Mouse (Mus musculus) neural tube, embryonic 12.5 days (tissue): ENCODE measurements at regions not wholly inside any gene's neighbourhood (a gene's known extent, or its start where the extent isn't known, plus 50 kb on each side); places are given as distances from the start of the nearest gene placed in this dataset.
A peak's percentile ranks its signal among the peaks of the same experiment; 100 is the strongest.

Source experiments
- ATAC-seq: fragments of 200-750 bp; cut with Nextera tagmentation; 2 replicates; pipeline ENCODE4 v1.8.0; 2017; ENCODE audit warnings: low read depth, mild to moderate bottlenecking, moderate TSS enrichment, moderate library complexity; ENCODE audit not compliant: low FRiP score
- H3K27ac ChIP-seq: fragments of 300-500 bp; sonication (generic); 2 replicates; pipeline ENCODE4 v1.5.1; 2016
- H3K27me3 ChIP-seq: fragments of 300-500 bp; sonication (generic); replicated peaks from 2 replicates; pipeline ENCODE4 v1.6.1; 2016; ENCODE audit warnings: mild to moderate bottlenecking
- H3K36me3 ChIP-seq: fragments of 300-500 bp; sonication (generic); 2 replicates; pipeline ENCODE4 v1.6.1; 2016; ENCODE audit warnings: mild to moderate bottlenecking
- H3K4me1 ChIP-seq: fragments of 300-500 bp; sonication (generic); 2 replicates; pipeline ENCODE4 v1.6.1; 2016
- H3K4me2 ChIP-seq: fragments of 300-500 bp; sonication (generic); replicated peaks from 2 replicates; pipeline ENCODE4 v1.6.1; 2016; ENCODE audit warnings: mild to moderate bottlenecking
- H3K4me3 ChIP-seq: fragments of 300-500 bp; sonication (generic); 2 replicates; pipeline ENCODE4 v1.5.1; 2016
- H3K9ac ChIP-seq: fragments of 300-500 bp; sonication (generic); 2 replicates; pipeline ENCODE4 v1.6.1; 2016; ENCODE audit warnings: mild to moderate bottlenecking
- H3K9me3 ChIP-seq: fragments of 300-500 bp; sonication (generic); 2 replicates; pipeline ENCODE4 v1.6.1; 2016; ENCODE audit warnings: mild to moderate bottlenecking
- WGBS: fragments of 180-500 bp; shearing (Covaris S2); methylation state at CpG from one replicate; pipeline ENCODE4 v1.1.7; 2016; 5-methylcytosine and 5-hydroxymethylcytosine counted together

- H3K9ac ChIP-seq: no peak overlapping the region
- no peak overlapping the region for H3K4me2 ChIP-seq
- no peaks in the 10 kb centered on the region for H3K36me3 ChIP-seq
- 71% methylated on average over 15 of the region's 15 CpGs for WGBS
- no peak overlapping the region for H3K4me3 ChIP-seq
- no peaks in the 10 kb centered on the region for H3K9me3 ChIP-seq
- no peaks in the 10 kb centered on the region; the same call in 1 of the 2 replicates for H3K4me1 ChIP-seq
- no peaks in the 10 kb centered on the region for H3K27me3 ChIP-seq
- H3K27ac ChIP-seq: no peak overlapping the region
- ATAC-seq: no peak
Measured at GRCm38 (mm10) chr5:149338016-149338696, 73.4 kb upstream of the Medag start.

GRCm38 (mm10) chr5:149338697-149339078 lies 72.9 kb upstream of the Medag start:
- Histone ChIP-seq H3K9me3 (no peaks in the 10 kb centered on the region), H3K4me2 (no peak overlapping the region), H3K27ac (no peak overlapping the region), H3K36me3 (no peaks in the 10 kb centered on the region), H3K27me3 (no peaks in the 10 kb centered on the region), H3K4me3 (no peak overlapping the region), H3K9ac (no peak overlapping the region), H3K4me1 (no peaks in the 10 kb centered on the region; the same call in 1 of the 2 replicates)
- 69% methylated on average over 5 of the region's 5 CpGs for WGBS
- no peak for ATAC-seq

- no peaks in the 10 kb centered on the region for H3K27me3 ChIP-seq
- WGBS: 85% methylated on average over 7 of the region's 7 CpGs
- no peak overlapping the region for H3K9ac ChIP-seq
- H3K4me2 ChIP-seq: no peak overlapping the region
- H3K4me1 ChIP-seq: no peaks in the 10 kb centered on the region; the same call in 1 of the 2 replicates
- no peaks in the 10 kb centered on the region for H3K36me3 ChIP-seq
- H3K4me3 ChIP-seq: no peak overlapping the region
- ATAC-seq: no peak
- H3K27ac ChIP-seq: no peak overlapping the region
- no peaks in the 10 kb centered on the region for H3K9me3 ChIP-seq
Measured at GRCm38 (mm10) chr5:149340361-149340760, 71.2 kb upstream of the Medag start.

- Histone ChIP-seq H3K4me1 (no peaks in the 10 kb centered on the region), H3K27me3 (no peaks in the 10 kb centered on the region), H3K9ac (no peak overlapping the region), H3K36me3 (no peaks in the 10 kb centered on the region), H3K27ac (no peak overlapping the region), H3K4me3 (no peak overlapping the region), H3K4me2 (no peak overlapping the region), H3K9me3 (no peaks in the 10 kb centered on the region)
- no peak for ATAC-seq
- WGBS: 74% methylated on average over 6 of the region's 6 CpGs
Measured at GRCm38 (mm10) chr5:149341461-149341860, 70.1 kb upstream of the Medag start.

GRCm38 (mm10) chr5:149343610-149344527 lies 67.7 kb upstream of the Medag start:
- Histone ChIP-seq H3K4me2 (no peak overlapping the region), H3K27me3 (no peaks in the 10 kb centered on the region), H3K4me1 (no peaks in the 10 kb centered on the region), H3K9ac (no peak overlapping the region), H3K27ac (no peak overlapping the region), H3K9me3 (no peaks in the 10 kb centered on the region), H3K36me3 (no peaks in the 10 kb centered on the region), H3K4me3 (no peak overlapping the region)
- whole genome bisulfite sequencing: 91% methylated on average over 21 of the region's 21 CpGs
- ATAC-seq: no peak

- H3K36me3 ChIP-seq: no peaks in the 10 kb centered on the region
- no peak overlapping the region for H3K4me2 ChIP-seq
- no peak overlapping the region for H3K27ac ChIP-seq
- no peak overlapping the region for H3K4me3 ChIP-seq
- no peaks in the 10 kb centered on the region for H3K27me3 ChIP-seq
- H3K4me1 ChIP-seq: no peaks in the 10 kb centered on the region
- H3K9me3 ChIP-seq: no peaks in the 10 kb centered on the region
- no peak for ATAC-seq
- no peak overlapping the region for H3K9ac ChIP-seq
- 84% methylated on average over 4 of the region's 4 CpGs for WGBS
Measured at GRCm38 (mm10) chr5:149344528-149344855, 67.1 kb upstream of the Medag start.

GRCm38 (mm10) chr5:149345161-149345560 lies 66.4 kb upstream of the Medag start:
- Histone ChIP-seq H3K27ac (no peak overlapping the region), H3K9ac (no peak overlapping the region), H3K27me3 (no peaks in the 10 kb centered on the region), H3K9me3 (no peaks in the 10 kb centered on the region), H3K4me3 (no peak overlapping the region), H3K4me2 (no peak overlapping the region), H3K4me1 (no peaks in the 10 kb centered on the region), H3K36me3 (no peaks in the 10 kb centered on the region)
- ATAC-seq: no peak
- 89% methylated on average over 6 of the region's 6 CpGs for WGBS

GRCm38 (mm10) chr5:149349685-149350084 lies 61.9 kb upstream of the Medag start:
- 55% methylated on average over 8 of the region's 8 CpGs for WGBS
- ATAC-seq: no peak

GRCm38 (mm10) chr5:149353039-149353655 lies 58.4 kb upstream of the Medag start:
- H3K9ac ChIP-seq: no peak overlapping the region
- no peaks in the 10 kb centered on the region for H3K9me3 ChIP-seq
- H3K4me2 ChIP-seq: peak overlapping the region; percentile 37
- H3K36me3 ChIP-seq: no peaks in the 10 kb centered on the region
- H3K27me3 ChIP-seq: no peaks in the 10 kb centered on the region
- ATAC-seq: peak; percentile 94
- peak overlapping the region; percentile 68 for H3K27ac ChIP-seq
- H3K4me1 ChIP-seq: peaks cover 20% of the 10 kb centered on the region
- WGBS: 17% methylated on average over 14 of the region's 14 CpGs
- no peak overlapping the region for H3K4me3 ChIP-seq

More at GRCm38 (mm10) chr5:149349685-149350084, 61.9 kb upstream of the Medag start:
- Histone ChIP-seq H3K4me2 (no peak overlapping the region), H3K4me1 (peaks cover 20% of the 10 kb centered on the region), H3K9me3 (no peaks in the 10 kb centered on the region), H3K27me3 (no peaks in the 10 kb centered on the region), H3K27ac (no peak overlapping the region), H3K36me3 (no peaks in the 10 kb centered on the region), H3K9ac (no peak overlapping the region), H3K4me3 (no peak overlapping the region)

GRCm38 (mm10) chr5:149354448-149355115 lies 57.0 kb upstream of the Medag start:
- Histone ChIP-seq H3K9me3 (no peaks in the 10 kb centered on the region), H3K4me1 (peaks cover 20% of the 10 kb centered on the region), H3K27me3 (no peaks in the 10 kb centered on the region), H3K4me2 (no peak overlapping the region), H3K27ac (no peak overlapping the region), H3K36me3 (no peaks in the 10 kb centered on the region), H3K4me3 (no peak overlapping the region), H3K9ac (no peak overlapping the region)
- WGBS: 87% methylated on average over 4 of the region's 4 CpGs
- ATAC-seq: no peak

GRCm38 (mm10) chr5:149355131-149355530 lies 56.4 kb upstream of the Medag start:
- WGBS: 89% methylated on average over 7 of the region's 7 CpGs
- H3K27ac ChIP-seq: no peak overlapping the region
- no peaks in the 10 kb centered on the region for H3K27me3 ChIP-seq
- no peak for ATAC-seq
- no peaks in the 10 kb centered on the region for H3K36me3 ChIP-seq
- H3K4me3 ChIP-seq: no peak overlapping the region
- peaks cover 2% of the 10 kb centered on the region; the same call in 1 of the 2 replicates for H3K9me3 ChIP-seq
- peaks cover 20% of the 10 kb centered on the region for H3K4me1 ChIP-seq
- H3K9ac ChIP-seq: no peak overlapping the region
- no peak overlapping the region for H3K4me2 ChIP-seq

GRCm38 (mm10) chr5:149356970-149357369 lies 54.6 kb upstream of the Medag start:
- no peak overlapping the region for H3K4me2 ChIP-seq
- no peak overlapping the region for H3K4me3 ChIP-seq
- H3K4me1 ChIP-seq: peaks cover 20% of the 10 kb centered on the region
- no peak for ATAC-seq
- no peaks in the 10 kb centered on the region for H3K36me3 ChIP-seq
- peaks cover 4% of the 10 kb centered on the region; the same call in 1 of the 2 replicates for H3K9me3 ChIP-seq
- H3K9ac ChIP-seq: no peak overlapping the region
- WGBS: 95% methylated on average over 1 of the region's 1 CpGs
- no peaks in the 10 kb centered on the region for H3K27me3 ChIP-seq
- H3K27ac ChIP-seq: no peak overlapping the region
